Mouse (Mus musculus): ENCODE measurements around the gene Scly. TPM values are rescaled to one million over a fixed set of nuclear protein-coding genes. Genes with fewer than 3 reads are reported as not detected.

The Scly gene
- polyA plus RNA-seq (2012; ENCODE audit: low replicate concordance), result 32.1 and 32.8 TPM in 2 replicates

DNA sequence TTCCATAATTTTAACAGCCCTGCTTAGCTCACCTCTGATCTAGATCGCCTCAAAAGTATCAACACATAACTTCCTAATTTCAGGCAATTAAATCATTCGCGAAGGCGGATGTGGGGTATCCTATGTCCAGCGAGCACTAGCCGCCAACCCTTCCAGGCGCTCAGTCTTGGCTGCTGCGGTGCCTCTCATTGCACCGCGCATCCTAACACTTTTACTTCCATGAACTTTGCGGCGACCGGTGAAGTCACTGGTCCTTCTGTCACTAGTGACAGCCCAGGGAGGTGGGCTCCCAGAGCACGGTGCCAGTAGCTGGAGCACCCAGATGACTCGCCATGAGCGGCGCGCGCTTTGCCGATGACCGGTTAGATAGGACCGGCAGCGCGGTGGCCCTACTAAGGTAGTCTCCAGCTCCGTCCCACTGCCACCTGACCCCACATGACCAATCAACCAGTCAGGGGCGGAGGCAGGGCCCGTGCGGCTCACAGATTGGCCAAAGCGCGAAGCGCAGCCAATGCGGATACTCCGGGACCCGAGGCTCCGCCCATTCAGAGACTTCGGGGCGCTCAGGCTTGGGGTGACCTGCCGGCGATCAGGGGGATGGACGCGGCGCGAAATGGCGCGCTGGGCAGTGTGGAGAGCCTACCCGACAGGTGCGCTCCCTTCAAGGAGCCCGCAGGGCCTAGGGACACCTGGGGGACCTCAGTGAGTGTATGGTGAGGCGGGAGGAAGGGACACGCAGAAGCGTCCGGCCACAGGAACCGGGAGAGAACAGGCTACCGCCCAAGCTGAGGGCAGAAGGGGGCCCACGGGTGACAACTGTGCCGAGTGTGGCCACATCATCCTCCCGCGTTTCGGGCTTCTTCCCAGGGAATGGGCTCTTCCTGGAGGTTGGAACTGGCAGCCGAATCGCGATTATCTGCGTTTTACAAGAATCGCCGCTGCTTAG, at the start of gene Scly:
Scly (plus strand) TSS at position 540 of the 946 bp plus-strand sequence.

DNA sequence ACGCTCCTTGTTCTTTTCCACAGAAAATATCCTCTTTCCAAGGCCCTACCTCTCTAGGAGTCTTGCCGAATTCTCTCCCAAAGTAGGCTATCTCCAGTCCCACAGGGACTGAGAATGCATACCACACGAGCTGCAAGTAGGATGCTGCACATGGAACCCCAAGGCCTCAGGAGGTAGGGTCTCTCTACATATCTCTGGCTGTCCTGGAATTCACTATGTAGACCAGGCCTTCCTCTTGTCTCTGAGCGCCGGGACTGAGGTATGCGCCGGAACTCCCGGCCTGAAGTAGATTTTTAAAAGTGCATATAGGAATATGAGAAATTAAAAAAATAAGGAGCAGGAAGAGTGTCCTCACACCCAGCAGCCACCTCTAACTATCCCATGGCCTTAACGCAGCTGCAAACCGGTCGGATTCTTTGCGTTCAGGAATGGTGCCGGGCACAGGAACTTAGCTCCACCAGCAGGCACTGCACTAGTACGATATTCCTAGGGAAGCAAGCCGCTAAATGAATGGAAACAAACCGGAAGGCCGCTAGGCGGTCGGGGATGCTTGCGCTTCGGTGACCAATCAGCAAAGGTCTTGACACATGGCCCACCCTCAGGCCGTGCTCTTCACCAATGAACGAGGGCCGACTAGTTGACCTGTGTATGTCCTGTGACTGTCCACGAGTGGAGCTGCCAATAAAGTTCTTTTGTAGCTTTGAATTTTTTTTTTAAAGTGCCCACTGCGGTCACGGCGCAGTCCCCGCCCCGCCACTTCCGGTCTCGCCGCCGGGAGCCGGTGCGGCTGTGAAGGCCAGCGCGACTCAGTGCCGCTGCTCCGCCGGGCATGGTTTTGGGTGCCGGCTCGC, 48.3 kb upstream of the Scly start, which contains the start of gene Ube2f:
Ube2f (plus strand) TSS at position 741 of the 851 bp plus-strand sequence.

DNA sequence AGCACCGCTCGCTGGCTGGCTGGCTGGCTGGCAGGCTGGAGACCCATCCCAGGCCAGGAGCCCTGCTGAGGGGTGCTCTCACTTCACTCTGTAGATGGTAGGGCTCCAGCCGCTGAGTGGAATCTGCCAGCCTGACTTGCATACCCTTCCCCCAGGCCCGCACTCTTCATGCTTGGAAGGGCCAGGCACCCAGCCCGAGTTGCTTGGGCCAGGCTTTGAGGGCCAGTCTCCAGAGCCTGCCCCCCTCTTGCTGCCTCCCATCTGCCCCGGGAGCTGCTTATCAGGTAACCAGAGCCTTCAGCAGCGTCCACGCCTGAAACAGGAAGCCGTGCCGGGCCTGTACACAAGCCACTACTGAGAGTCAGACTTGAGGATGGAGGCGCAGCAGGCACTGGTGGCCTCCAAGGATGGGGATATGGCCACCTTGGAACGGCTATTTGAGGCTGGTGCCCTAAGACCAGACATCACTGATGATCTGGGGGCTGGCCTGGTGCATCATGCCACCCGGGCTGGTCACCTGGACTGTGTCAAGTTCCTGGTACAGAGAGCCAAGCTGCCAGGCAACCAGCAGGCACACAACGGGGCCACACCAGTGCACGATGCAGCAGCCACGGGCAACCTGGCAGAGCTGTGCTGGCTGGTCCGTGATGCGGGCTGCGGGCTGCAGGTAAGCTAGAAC, 23.8 kb downstream of the Scly start, which contains the start of gene Espnl:
Espnl (plus strand) TSS at position 316 of the 679 bp plus-strand sequence.

DNA sequence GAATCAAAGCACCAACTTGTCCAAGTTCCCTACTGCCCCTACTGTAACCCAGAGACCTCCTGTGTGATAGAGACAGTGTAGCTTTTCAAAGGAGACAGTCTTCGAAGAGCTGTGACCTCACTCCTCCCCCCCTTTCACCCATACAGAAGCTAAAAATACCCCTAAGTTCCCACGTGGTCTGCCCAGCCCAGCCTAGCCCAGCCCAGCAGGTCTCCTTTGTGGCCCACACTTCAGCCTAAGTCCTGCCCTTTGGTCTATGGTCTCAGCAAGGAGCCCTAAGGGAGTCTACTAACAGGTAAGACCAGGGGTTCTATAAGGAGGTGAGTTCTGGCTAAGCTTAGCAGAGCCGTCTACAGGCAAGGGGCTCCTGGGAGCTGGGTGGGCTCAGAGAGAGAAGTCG, 52.7 kb downstream of the Scly start, which contains the start of gene Klhl30:
Klhl30 (plus strand) TSS at position 176 of the 400 bp plus-strand sequence.

DNA sequence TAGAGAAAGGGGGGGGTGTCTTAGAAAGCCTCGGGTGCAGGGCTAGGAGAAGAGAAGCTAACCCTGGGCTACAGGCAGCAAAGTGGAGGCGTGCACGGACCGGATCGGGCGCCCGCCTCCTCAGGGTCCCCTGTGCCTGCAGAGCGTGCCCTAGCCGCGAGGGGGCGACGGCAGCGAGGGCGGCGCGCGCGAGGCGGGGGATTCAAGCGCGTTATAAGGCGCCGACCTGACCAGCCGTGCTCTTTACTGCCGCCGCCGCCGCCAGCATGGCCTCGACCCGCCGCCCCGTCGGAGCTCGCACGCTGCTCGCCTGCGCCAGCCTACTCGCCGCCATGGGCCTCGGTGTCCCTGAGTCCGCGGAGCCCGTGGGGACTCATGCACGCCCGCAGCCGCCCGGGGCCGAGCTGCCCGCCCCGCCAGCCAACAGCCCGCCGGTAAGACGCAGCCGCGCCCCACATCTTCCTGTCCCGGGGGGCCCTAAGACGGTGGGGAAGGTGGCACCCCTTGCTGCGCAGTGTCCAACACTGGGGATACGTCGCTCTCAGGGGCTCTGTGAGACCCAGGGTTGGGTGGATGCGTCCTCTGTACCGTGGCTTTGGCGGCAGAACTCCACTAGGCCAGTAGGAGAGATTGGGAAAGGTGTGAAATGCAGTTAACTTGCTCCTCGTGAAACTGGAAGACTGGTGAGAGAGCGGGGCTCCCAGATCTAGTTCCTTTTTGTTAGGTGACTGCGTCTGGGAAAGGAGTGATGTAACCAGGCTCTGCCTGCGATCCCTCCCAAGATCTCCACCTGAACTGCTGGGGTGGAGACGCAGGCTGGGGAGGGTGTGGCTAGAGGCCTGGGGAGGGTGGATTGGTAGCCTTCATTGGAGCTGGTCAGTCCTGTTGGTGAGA, 68.3 kb downstream of the Scly start, which contains the start of gene Erfe:
Erfe (plus strand) TSS at position 216 of the 894 bp plus-strand sequence.

Other genes starting within 250 kb of the Scly start
- gene Rbm44, start 153.2 kb upstream of the Scly start, polyA plus RNA-seq (2012; ENCODE audit: low replicate concordance), result 0.04 TPM in 1 of 2 replicates, not detected in the other
- 21.5 and 38.6 TPM in 2 replicates for gene Ramp1, start 118.5 kb upstream of the Scly start, polyA plus RNA-seq (2012; ENCODE audit: low replicate concordance)
- 9.9 and 12.8 TPM in 2 replicates for gene Ube2f, start 48.0 kb upstream of the Scly start, polyA plus RNA-seq (2012; ENCODE audit: low replicate concordance)
- gene Espnl, start 23.7 kb downstream of the Scly start, polyA plus RNA-seq (2012; ENCODE audit: low replicate concordance), result 0.10 TPM in 1 of 2 replicates, not detected in the other
- 0.38 and 0.74 TPM in 2 replicates for gene Klhl30, start 52.7 kb downstream of the Scly start, polyA plus RNA-seq (2012; ENCODE audit: low replicate concordance)
- 0.17 and 0.82 TPM in 2 replicates for gene Erfe, start 68.1 kb downstream of the Scly start, polyA plus RNA-seq (2012; ENCODE audit: low replicate concordance)
- gene Ilkap, start 100.5 kb downstream of the Scly start, polyA plus RNA-seq (2012; ENCODE audit: low replicate concordance), result 42.0 and 90.1 TPM in 2 replicates
- 70.1 and 134 TPM in 2 replicates for gene Hes6, start 115.7 kb downstream of the Scly start, polyA plus RNA-seq (2012; ENCODE audit: low replicate concordance)
- gene Per2, start 161.0 kb downstream of the Scly start, polyA plus RNA-seq (2012; ENCODE audit: low replicate concordance), result 6.4 and 7.2 TPM in 2 replicates
- 9.4 and 10.3 TPM in 2 replicates for gene Traf3ip1, start 196.3 kb downstream of the Scly start, polyA plus RNA-seq (2012; ENCODE audit: low replicate concordance)
- gene Asb1, start 242.2 kb downstream of the Scly start, polyA plus RNA-seq (2012; ENCODE audit: low replicate concordance), result 11.3 and 19.6 TPM in 2 replicates